Mouse (Mus musculus) CH12.LX (cell line): ENCODE results near the gene Rbfox1. TPM values are rescaled to one million over a fixed set of nuclear protein-coding genes. Genes with fewer than 3 reads are reported as not detected.

ENCODE experiments used
- DNase-seq: peaks from one replicate; pipeline ENCODE4 v3.0.0-alpha.2; 2013; ENCODE audit errors: extremely low read depth
- H3K27ac ChIP-seq: 2 replicates; pipeline ENCODE4 v1.5.1; 2012; ENCODE audit warnings: low read depth, mild to moderate bottlenecking, control low read depth, moderate library complexity; ENCODE audit not compliant: insufficient read depth
- H3K27me3 ChIP-seq: replicated peaks from 2 replicates; pipeline ENCODE3; 2012; ENCODE audit warnings: inconsistent platforms
- H3K36me3 ChIP-seq, 2 experiments: replicated peaks in 1 of 2; 2 replicates each; pipeline versions ENCODE3 to v1.6.1; 2012; ENCODE audit warnings: inconsistent platforms in 1 of 2, low read length in 1 of 2, mild to moderate bottlenecking in 1 of 2, mixed read lengths in 1 of 2, moderate library complexity in 1 of 2; ENCODE audit not compliant: control insufficient read depth in 1 of 2, insufficient read depth in 1 of 2
- H3K4me1 ChIP-seq, 2 experiments: 2 replicates each; pipeline ENCODE4 v1.6.1; 2012; ENCODE audit warnings: inconsistent platforms in 1 of 2, moderate library complexity in 1 of 2; ENCODE audit not compliant: insufficient read depth in 2 of 2, control insufficient read depth in 1 of 2
- H3K4me2 ChIP-seq: 2 replicates; pipeline ENCODE4 v1.6.1; 2012; ENCODE audit warnings: low read depth, mild to moderate bottlenecking, control low read depth; ENCODE audit not compliant: poor library complexity, insufficient read depth, severe bottlenecking
- H3K4me3 ChIP-seq, 3 experiments: fragments of 150-350 bp in 1 of 3; sonication (generic) in 1 of 3; replicated peaks in 1 of 3; 2 replicates each; pipeline versions ENCODE3 to v1.5.1; 2011 to 2012; ENCODE audit warnings: low read depth in 2 of 3, low read length in 2 of 3, mild to moderate bottlenecking in 2 of 3, moderate library complexity in 2 of 3, control low read depth in 1 of 3, improper control_type of control experiment in 1 of 3, inconsistent platforms in 1 of 3, mixed read lengths in 1 of 3; ENCODE audit not compliant: poor library complexity in 1 of 3
- H3K79me2 ChIP-seq: replicated peaks from 2 replicates; pipeline ENCODE4 v1.6.1; 2012; ENCODE audit warnings: mild to moderate bottlenecking, moderate library complexity; ENCODE audit not compliant: control insufficient read depth, poor library complexity, insufficient read depth, severe bottlenecking; ENCODE audit errors: extremely low read depth
- H3K9ac ChIP-seq: 2 replicates; pipeline ENCODE4 v1.6.1; 2012; ENCODE audit warnings: low read depth, mild to moderate bottlenecking, control low read depth, moderate library complexity; ENCODE audit not compliant: insufficient read depth
- H3K9me3 ChIP-seq: replicated peaks from 2 replicates; pipeline ENCODE3; 2012; ENCODE audit warnings: low read length, inconsistent platforms, mixed read lengths
- CTCF ChIP-seq, 2 experiments: IDR thresholded peaks in 1 of 2; conservative IDR thresholded peaks in 1 of 2; 2 replicates each; pipeline ENCODE4 v1.5.1; 2011 to 2012; ENCODE audit warnings: low read depth in 2 of 2, low read length in 2 of 2, improper control_type of control experiment in 1 of 2, inconsistent platforms in 1 of 2, mild to moderate bottlenecking in 1 of 2, moderate library complexity in 1 of 2
- E2F4 ChIP-seq: IDR thresholded peaks from 2 replicates; pipeline ENCODE4 v1.6.1; 2011; ENCODE audit warnings: low read depth, low read length, improper control_type of control experiment; ENCODE audit not compliant: insufficient replicate concordance
- ELF1 ChIP-seq: IDR thresholded peaks from 2 replicates; pipeline ENCODE4 v1.6.1; 2014; ENCODE audit warnings: low read depth, mild to moderate bottlenecking, inconsistent platforms, low read length, improper control_type of control experiment
- EP300 ChIP-seq: IDR thresholded peaks from 2 replicates; pipeline ENCODE4 v1.6.1; 2011; ENCODE audit warnings: low read length, improper control_type of control experiment
- ETS1 ChIP-seq: conservative IDR thresholded peaks from 2 replicates; pipeline ENCODE4 v1.6.1; 2012; ENCODE audit warnings: low read depth, mild to moderate bottlenecking, inconsistent platforms, low read length, improper control_type of control experiment, moderate library complexity
- HCFC1 ChIP-seq: IDR thresholded peaks from 2 replicates; pipeline ENCODE4 v1.6.1; 2012; ENCODE audit warnings: low read depth, mild to moderate bottlenecking, inconsistent platforms, low read length, improper control_type of control experiment
- IRF4 ChIP-seq: IDR thresholded peaks from 2 replicates; pipeline ENCODE4 v1.6.1; 2014; ENCODE audit warnings: low read depth, mild to moderate bottlenecking, inconsistent platforms, low read length, improper control_type of control experiment
- JUN ChIP-seq: IDR thresholded peaks from 2 replicates; pipeline ENCODE4 v1.6.1; 2011; ENCODE audit warnings: low read depth, mild to moderate bottlenecking, low read length, improper control_type of control experiment, moderate library complexity; ENCODE audit not compliant: insufficient read depth
- JUND ChIP-seq: conservative IDR thresholded peaks from 2 replicates; pipeline ENCODE4 v1.6.1; 2011; ENCODE audit warnings: low read depth, low read length, improper control_type of control experiment
- MAFK ChIP-seq: IDR thresholded peaks from 2 replicates; pipeline ENCODE4 v1.6.1; 2011; ENCODE audit warnings: low read length, improper control_type of control experiment; ENCODE audit not compliant: insufficient replicate concordance
- MAX ChIP-seq: IDR thresholded peaks from 2 replicates; pipeline ENCODE4 v1.6.1; 2011; ENCODE audit warnings: low read length, improper control_type of control experiment
- MAZ ChIP-seq: IDR thresholded peaks from 2 replicates; pipeline ENCODE4 v1.6.1; 2012; ENCODE audit warnings: low read depth, mild to moderate bottlenecking, inconsistent platforms, low read length, improper control_type of control experiment, moderate library complexity
- MXI1 ChIP-seq: IDR thresholded peaks from 2 replicates; pipeline ENCODE4 v1.6.1; 2011; ENCODE audit warnings: mild to moderate bottlenecking, low read depth, low read length, improper control_type of control experiment
- MYC ChIP-seq: IDR thresholded peaks from 2 replicates; pipeline ENCODE4 v1.6.1; 2011; ENCODE audit warnings: low read depth, mild to moderate bottlenecking, improper control_type of control experiment, low read length
- NELFE ChIP-seq: IDR thresholded peaks from 2 replicates; pipeline ENCODE4 v1.6.1; 2011; ENCODE audit warnings: low read depth, low read length, improper control_type of control experiment
- NRF1 ChIP-seq: IDR thresholded peaks from 2 replicates; pipeline ENCODE4 v1.6.1; 2014; ENCODE audit warnings: low read depth, mild to moderate bottlenecking, inconsistent platforms, low read length, improper control_type of control experiment, moderate library complexity
- PAX5 ChIP-seq: IDR thresholded peaks from 2 replicates; pipeline ENCODE4 v1.6.1; 2012; ENCODE audit warnings: low read length, inconsistent platforms, mixed read lengths
- POLR2A ChIP-seq: IDR thresholded peaks from 2 replicates; pipeline ENCODE4 v1.6.1; 2011; ENCODE audit warnings: low read depth, mild to moderate bottlenecking, improper control_type of control experiment, low read length
- POLR2AphosphoS2 ChIP-seq: IDR thresholded peaks from 2 replicates; pipeline ENCODE4 v1.6.1; 2011; ENCODE audit warnings: low read depth, low read length, improper control_type of control experiment
- TBP ChIP-seq: conservative IDR thresholded peaks from 2 replicates; pipeline ENCODE4 v1.6.1; 2011; ENCODE audit warnings: low read depth, low read length, improper control_type of control experiment
- UBTF ChIP-seq: IDR thresholded peaks from 2 replicates; pipeline ENCODE4 v1.6.1; 2012; ENCODE audit warnings: low read depth, mild to moderate bottlenecking, inconsistent platforms, low read length, improper control_type of control experiment, moderate library complexity
- USF1 ChIP-seq: IDR thresholded peaks from 2 replicates; pipeline ENCODE4 v1.6.1; 2014; ENCODE audit warnings: low read depth, mild to moderate bottlenecking, inconsistent platforms, low read length, improper control_type of control experiment
- ZKSCAN1 ChIP-seq: IDR thresholded peaks from 2 replicates; pipeline ENCODE4 v1.6.1; 2012; ENCODE audit warnings: low read depth, inconsistent platforms, low read length, improper control_type of control experiment, borderline replicate concordance
- ZNF384 ChIP-seq: IDR thresholded peaks from 2 replicates; pipeline ENCODE4 v1.6.1; 2012; ENCODE audit warnings: low read depth, low read length, improper control_type of control experiment, inconsistent platforms
- dilution Hi-C: fragments of 300-500 bp; cut with MboI; formaldehyde crosslinking; loops from 2 replicates; pipeline ENCODE4 v1.14.3; 2020; ENCODE audit warnings: low sequenced_read_pairs; ENCODE audit not compliant: extremely low pct_unique_long_range_greater_than_20kb, extremely low pct_ligation_motif_present
- in situ Hi-C: fragments of 300-500 bp; cut with MboI; formaldehyde crosslinking; loops from 3 replicates; pipeline ENCODE4 v1.14.3; 2019; ENCODE audit warnings: low sequenced_read_pairs, low pct_ligation_motif_present, low pct_unique_long_range_greater_than_20kb, mixed read lengths
- polyA plus RNA-seq: library from polyadenylated mRNA; unstranded; fragments of >175 nt; gene quantifications from 2 replicates; pipeline ENCODE4 v1.2.1, GENCODE M21; 2012; ENCODE audit warnings: low read depth; ENCODE audit not compliant: insufficient read length
- total RNA-seq, 2 experiments: library from RNA; depleted of rRNA; stranded (reverse); fragments of 300-350 nt in 1 of 2; fragments of >200 nt in 1 of 2; gene quantifications; 2 replicates each; pipeline ENCODE4 v1.2.3; 2012 to 2014

The Rbfox1 gene
- total and polyA plus RNA-seq, 3 experiments, result not detected

GRCm38 (mm10) chr16:5866966-5867365, 18.2 kb upstream of the Rbfox1 start:
- no peaks in the 10 kb centered on the region for H3K36me3 ChIP-seq
- no peak overlapping the region for H3K27ac ChIP-seq
- no peak for DNase-seq
- no peaks in the 10 kb centered on the region for H3K4me1 ChIP-seq
- no peaks in the 10 kb centered on the region for H3K79me2 ChIP-seq
- dilution Hi-C loops, result no loop called here
- H3K4me3 ChIP-seq, result no peak overlapping the region
- TF ChIP-seq POLR2A (no peak), TBP (no peak), MXI1 (no peak), ELF1 (no peak), E2F4 (no peak), MAZ (no peak), POLR2AphosphoS2 (no peak), MYC (no peak), HCFC1 (no peak), PAX5 (no peak), ZKSCAN1 (no peak), MAFK (no peak), JUND (no peak), ETS1 (no peak), NELFE (no peak), EP300 (no peak), UBTF (no peak), JUN (no peak), CTCF (conservative IDR thresholded peaks at IDR 0.05 in 1 of 2, IDR thresholded peaks at IDR 0.05 in 1 of 2; ENCODE audit: low read depth in 2 of 2, low read length in 2 of 2) (no peak), USF1 (no peak)
- in situ Hi-C loops, result no loop called here
- no peak overlapping the region for H3K9ac ChIP-seq
- peaks cover 29% of the 10 kb centered on the region for H3K9me3 ChIP-seq
- peaks cover 34% of the 10 kb centered on the region for H3K27me3 ChIP-seq
- H3K4me2 ChIP-seq, result no peak overlapping the region

- dilution Hi-C loops, result no loop called here
- Histone ChIP-seq H3K9ac (no peak overlapping the region), H3K9me3 (peaks cover 8% of the 10 kb centered on the region), H3K27ac (no peak overlapping the region), H3K79me2 (no peaks in the 10 kb centered on the region), H3K4me2 (no peak overlapping the region), H3K36me3 (no peaks in the 10 kb centered on the region), H3K4me3 (no peak overlapping the region), H3K27me3 (peaks cover 28% of the 10 kb centered on the region), H3K4me1 (no peaks in the 10 kb centered on the region)
- no peak for DNase-seq
- TF ChIP-seq MAX (no peak), HCFC1 (no peak), ZNF384 (no peak), POLR2A (no peak), ZKSCAN1 (no peak), NRF1 (no peak), IRF4 (no peak), MAFK (no peak), JUND (no peak)
- in situ Hi-C loops, result no loop called here
Measured at GRCm38 (mm10) chr16:5870391-5870790, 14.8 kb upstream of the Rbfox1 start.
